Mouse (Mus musculus): ENCODE results near the gene Banp. TPM values are rescaled to one million over a fixed set of nuclear protein-coding genes. Genes with fewer than 3 reads are reported as not detected.

Banp gene
- total and polyA plus RNA-seq, 3 experiments = 14.9 to 34.2 (median 25.7) TPM

- no peak overlapping the region; the same call in 1 of the 2 replicates for H3K27ac ChIP-seq (ENCODE audit: insufficient read depth, low read depth)
- dilution Hi-C loops (cut with MboI; ENCODE audit: extremely low pct_ligation_motif_present, extremely low pct_unique_long_range_greater_than_20kb, low sequenced_read_pairs) = no loop called here
- H3K9ac ChIP-seq (ENCODE audit: insufficient read depth, low read depth) = peak overlapping the region; percentile 44
- H3K4me1 ChIP-seq (ENCODE audit: control insufficient read depth in 1 of 2, insufficient read depth in 2 of 2) = peaks cover 32 to 76% of the 10 kb centered on the region in 2 experiments
- in situ Hi-C loops (cut with MboI; ENCODE audit: low pct_ligation_motif_present, low pct_unique_long_range_greater_than_20kb, low sequenced_read_pairs) = loop anchor here (10.0 kb wide), 1 partner anchor 221 kb away; no protein-coding TSS in a partner anchor
- no peaks in the 10 kb centered on the region for H3K36me3 ChIP-seq (replicated peaks in 1 of 2; ENCODE audit: control insufficient read depth in 1 of 2, insufficient read depth in 1 of 2, low read length in 1 of 2)
- TF ChIP-seq ELF1 (IDR thresholded peaks at IDR 0.05; ENCODE audit: low read depth, low read length) = peak; percentile 58
- TF ChIP-seq TBP (conservative IDR thresholded peaks at IDR 0.05; ENCODE audit: low read depth, low read length) = 0 out of 2 replicates have a peak, but pooled peaks have one; percentile 2
- TF ChIP-seq MAZ (IDR thresholded peaks at IDR 0.05; ENCODE audit: low read depth, low read length) = 0 out of 2 replicates have a peak, but pooled peaks have one; percentile 19
- peak; percentile 48 to 57; a peak in 3 of 4 replicates for TF ChIP-seq CTCF (conservative IDR thresholded peaks at IDR 0.05 in 1 of 2, IDR thresholded peaks at IDR 0.05 in 1 of 2; ENCODE audit: low read depth in 2 of 2, low read length in 2 of 2)
- TF ChIP-seq BHLHE40 (IDR thresholded peaks at IDR 0.05; ENCODE audit: low read depth, low read length) = peak; percentile 26; the same call in 1 of the 2 replicates
- no peak; the same call in none of the 2 replicates for TF ChIP-seq SIN3A (IDR thresholded peaks at IDR 0.05; ENCODE audit: low read length)
- TF ChIP-seq ZMIZ1 (IDR thresholded peaks at IDR 0.05; ENCODE audit: low read depth, low read length) = 0 out of 2 replicates have a peak, but pooled peaks have one; percentile 12
- no peak for TF ChIP-seq GABPA (IDR thresholded peaks at IDR 0.05; ENCODE audit: insufficient replicate concordance, low read depth, low read length)
- TF ChIP-seq NRF1 (IDR thresholded peaks at IDR 0.05; ENCODE audit: low read depth, low read length) = 0 out of 2 replicates have a peak, but pooled peaks have one; percentile 25
- no peak for TF ChIP-seq JUN (IDR thresholded peaks at IDR 0.05; ENCODE audit: insufficient read depth, low read depth, low read length)
- TF ChIP-seq CHD2 (IDR thresholded peaks at IDR 0.05; ENCODE audit: low read length) = no peak
- TF ChIP-seq CHD1 (IDR thresholded peaks at IDR 0.05; ENCODE audit: low read depth, low read length) = no peak
- TF ChIP-seq EP300 (IDR thresholded peaks at IDR 0.05; ENCODE audit: low read length) = 0 out of 2 replicates have a peak, but pooled peaks have one; percentile 48
- no peak for TF ChIP-seq PAX5 (IDR thresholded peaks at IDR 0.05; ENCODE audit: low read length)
- TF ChIP-seq RAD21 (IDR thresholded peaks at IDR 0.05; ENCODE audit: low read depth, low read length) = no peak; the same call in 1 of the 2 replicates
- no peaks in the 10 kb centered on the region for H3K27me3 ChIP-seq (replicated peaks)
- peak overlapping the region; percentile 44 for H3K4me2 ChIP-seq (ENCODE audit: insufficient read depth, low read depth, poor library complexity, severe bottlenecking)
- no peak for DNase-seq (ENCODE audit: extremely low read depth)
- no peaks in the 10 kb centered on the region for H3K79me2 ChIP-seq (replicated peaks; ENCODE audit: control insufficient read depth, extremely low read depth, insufficient read depth, poor library complexity, severe bottlenecking)
- no peaks in the 10 kb centered on the region for H3K9me3 ChIP-seq (replicated peaks; ENCODE audit: low read length)
- H3K4me3 ChIP-seq (replicated peaks in 1 of 3; ENCODE audit: low read depth in 2 of 3, low read length in 2 of 3, poor library complexity in 1 of 3) = peak overlapping the region; percentile 17 to 42 (median 28)
Measured at GRCm38 (mm10) chr8:121935341-121936294, 13.9 kb upstream of the Banp start.

GRCm38 (mm10) chr8:121936391-121936790 lies 13.2 kb upstream of the Banp start:
- H3K4me1 ChIP-seq (ENCODE audit: control insufficient read depth in 1 of 2, insufficient read depth in 2 of 2) = peaks cover 32 to 74% of the 10 kb centered on the region in 2 experiments
- H3K9ac ChIP-seq (ENCODE audit: insufficient read depth, low read depth) = no peak overlapping the region
- H3K36me3 ChIP-seq (replicated peaks in 1 of 2; ENCODE audit: control insufficient read depth in 1 of 2, insufficient read depth in 1 of 2, low read length in 1 of 2) = no peaks in the 10 kb centered on the region
- no peaks in the 10 kb centered on the region for H3K79me2 ChIP-seq (replicated peaks; ENCODE audit: control insufficient read depth, extremely low read depth, insufficient read depth, poor library complexity, severe bottlenecking)
- dilution Hi-C loops (cut with MboI; ENCODE audit: extremely low pct_ligation_motif_present, extremely low pct_unique_long_range_greater_than_20kb, low sequenced_read_pairs) (no loop called here), in situ Hi-C loops (cut with MboI; ENCODE audit: low pct_ligation_motif_present, low pct_unique_long_range_greater_than_20kb, low sequenced_read_pairs) (loop anchor here (10.0 kb wide), 1 partner anchor 222 kb away; no protein-coding TSS in a partner anchor)
- H3K9me3 ChIP-seq (replicated peaks; ENCODE audit: low read length) = no peaks in the 10 kb centered on the region
- H3K27ac ChIP-seq (ENCODE audit: insufficient read depth, low read depth) = no peak overlapping the region
- no peaks in the 10 kb centered on the region for H3K27me3 ChIP-seq (replicated peaks)
- 0 out of 2 replicates have a peak overlapping the region, but pooled peaks have one; percentile 2 for H3K4me2 ChIP-seq (ENCODE audit: insufficient read depth, low read depth, poor library complexity, severe bottlenecking)
- H3K4me3 ChIP-seq (replicated peaks in 1 of 3; ENCODE audit: low read depth in 2 of 3, low read length in 2 of 3, poor library complexity in 1 of 3) = no peak overlapping the region
- TF ChIP-seq RCOR1 (conservative IDR thresholded peaks at IDR 0.05; ENCODE audit: low read depth, low read length) = no peak
- TF ChIP-seq ETS1 (conservative IDR thresholded peaks at IDR 0.05; ENCODE audit: low read depth, low read length) = no peak
- TF ChIP-seq ZKSCAN1 (IDR thresholded peaks at IDR 0.05; ENCODE audit: borderline replicate concordance, low read depth, low read length) = no peak
- no peak for TF ChIP-seq POLR2A (IDR thresholded peaks at IDR 0.05; ENCODE audit: low read depth, low read length)
- TF ChIP-seq ELF1 (IDR thresholded peaks at IDR 0.05; ENCODE audit: low read depth, low read length) = no peak
- TF ChIP-seq TCF12 (IDR thresholded peaks at IDR 0.05; ENCODE audit: low read depth, low read length) = no peak
- TF ChIP-seq ZNF384 (IDR thresholded peaks at IDR 0.05; ENCODE audit: low read depth, low read length) = no peak
- no peak for TF ChIP-seq HCFC1 (IDR thresholded peaks at IDR 0.05; ENCODE audit: low read depth, low read length)
- TF ChIP-seq GABPA (IDR thresholded peaks at IDR 0.05; ENCODE audit: insufficient replicate concordance, low read depth, low read length) = no peak
- TF ChIP-seq MAZ (IDR thresholded peaks at IDR 0.05; ENCODE audit: low read depth, low read length) = no peak
- TF ChIP-seq SMC3 (IDR thresholded peaks at IDR 0.05; ENCODE audit: low read depth, low read length) = no peak
- no peak for TF ChIP-seq CTCF (conservative IDR thresholded peaks at IDR 0.05 in 1 of 2, IDR thresholded peaks at IDR 0.05 in 1 of 2; ENCODE audit: low read depth in 2 of 2, low read length in 2 of 2)
- TF ChIP-seq MYC (IDR thresholded peaks at IDR 0.05; ENCODE audit: low read depth, low read length) = no peak
- TF ChIP-seq NRF1 (IDR thresholded peaks at IDR 0.05; ENCODE audit: low read depth, low read length) = no peak
- no peak for TF ChIP-seq ZC3H11A (IDR thresholded peaks at IDR 0.05; ENCODE audit: low read depth, low read length)
- no peak for TF ChIP-seq RAD21 (IDR thresholded peaks at IDR 0.05; ENCODE audit: low read depth, low read length)
- no peak for DNase-seq (ENCODE audit: extremely low read depth)
